Mouse (Mus musculus): Measurements from ENCODE around the gene Mcoln3.
A peak's percentile ranks its signal among the peaks of the same experiment; 100 is the strongest.

Mcoln3 gene

GRCm38 (mm10) chr3:146117258-146117996, at the start of gene Mcoln3:
Gene Mcoln3 (plus strand): TSS chr3:146117450.
- no peak for DNase-seq (ENCODE audit: low read depth, low spot score)

GRCm38 (mm10) chr3:146069276-146069675, 48.0 kb upstream of the Mcoln3 start:
- no peak for DNase-seq (ENCODE audit: low read depth, low spot score)

- DNase-seq (ENCODE audit: low read depth, low spot score), result peak; percentile 17
These were observed 44.5 kb upstream of the Mcoln3 start for GRCm38 (mm10) chr3:146072780-146073179.

GRCm38 (mm10) chr3:146080241-146080640, 37.0 kb upstream of the Mcoln3 start:
- no peak for DNase-seq (ENCODE audit: low read depth, low spot score)

- DNase-seq (ENCODE audit: low read depth, low spot score), result no peak
These were observed 26.1 kb upstream of the Mcoln3 start for GRCm38 (mm10) chr3:146090988-146091657.

- DNase-seq (ENCODE audit: low read depth, low spot score), result no peak
These were observed 22.2 kb upstream of the Mcoln3 start for GRCm38 (mm10) chr3:146095066-146095465.

- DNase-seq (ENCODE audit: low read depth, low spot score), result no peak
These were observed 20.3 kb upstream of the Mcoln3 start for GRCm38 (mm10) chr3:146096986-146097385.

GRCm38 (mm10) chr3:146097861-146098260, 19.4 kb upstream of the Mcoln3 start:
- DNase-seq (ENCODE audit: low read depth, low spot score), result no peak

- DNase-seq (ENCODE audit: low read depth, low spot score), result no peak
These were observed 17.3 kb upstream of the Mcoln3 start for GRCm38 (mm10) chr3:146099925-146100324.

GRCm38 (mm10) chr3:146102049-146102448, 15.2 kb upstream of the Mcoln3 start:
- DNase-seq (ENCODE audit: low read depth, low spot score), result peak; percentile 42

GRCm38 (mm10) chr3:146107116-146107849, 10.0 kb upstream of the Mcoln3 start:
- DNase-seq (ENCODE audit: low read depth, low spot score), result peak; percentile 13

- peak; percentile 81 for DNase-seq (ENCODE audit: low read depth, low spot score)
These were observed 9.2 kb upstream of the Mcoln3 start, which contains the start of gene Wdr63 for GRCm38 (mm10) chr3:146107921-146108571. Gene Wdr63 (minus strand): TSS chr3:146108130.

GRCm38 (mm10) chr3:146108945-146109344, 8.3 kb upstream of the Mcoln3 start:
- no peak for DNase-seq (ENCODE audit: low read depth, low spot score)

- no peak for DNase-seq (ENCODE audit: low read depth, low spot score)
These were observed 6.9 kb upstream of the Mcoln3 start for GRCm38 (mm10) chr3:146110358-146110757.

- no peak for DNase-seq (ENCODE audit: low read depth, low spot score)
These were observed 6.3 kb upstream of the Mcoln3 start for GRCm38 (mm10) chr3:146110916-146111315.

GRCm38 (mm10) chr3:146117997-146118457, 777 bp downstream of the Mcoln3 start:
- no peak for DNase-seq (ENCODE audit: low read depth, low spot score)

GRCm38 (mm10) chr3:146121310-146122124, 4.3 kb downstream of the Mcoln3 start:
- peak; percentile 72 for DNase-seq (ENCODE audit: low read depth, low spot score)

GRCm38 (mm10) chr3:146122125-146122420, 4.8 kb downstream of the Mcoln3 start:
- DNase-seq (ENCODE audit: low read depth, low spot score), result no peak

- peak; percentile 42 for DNase-seq (ENCODE audit: low read depth, low spot score)
These were observed 5.7 kb downstream of the Mcoln3 start for GRCm38 (mm10) chr3:146122807-146123463.

- no peak for DNase-seq (ENCODE audit: low read depth, low spot score)
These were observed 6.2 kb downstream of the Mcoln3 start for GRCm38 (mm10) chr3:146123464-146123825.
